Mouse (Mus musculus) thymus, postnatal 25 days (tissue): ENCODE results near the gene Adam33.
"Not testable (repeated sequence)": the region's sequence is repeated elsewhere in the genome, so short reads cannot be mapped to it uniquely, and the experiment has no call there.

Experiments used
- DNase-seq: peaks from one replicate; pipeline ENCODE4 v3.0.0; 2022

The Adam33 gene

GRCm38 (mm10) chr2:131063404-131063864 lies at the start of gene Adam33:
Gene Adam33 (minus strand): TSS chr2:131063814.
- DNase-seq: no peak

GRCm38 (mm10) chr2:131105989-131106388 lies 42.4 kb upstream of the Adam33 start:
- no peak for DNase-seq

- DNase-seq: not testable (repeated sequence)
Measured at GRCm38 (mm10) chr2:131105061-131105460, 41.4 kb upstream of the Adam33 start.

GRCm38 (mm10) chr2:131104021-131104420 lies 40.4 kb upstream of the Adam33 start:
- no peak for DNase-seq

GRCm38 (mm10) chr2:131101530-131101929 lies 37.9 kb upstream of the Adam33 start:
- DNase-seq: no peak

- no peak for DNase-seq
Measured at GRCm38 (mm10) chr2:131097087-131097486, 33.5 kb upstream of the Adam33 start.

- DNase-seq: peak; percentile 30
Measured at GRCm38 (mm10) chr2:131096101-131096795, 32.6 kb upstream of the Adam33 start.

GRCm38 (mm10) chr2:131094823-131095222 lies 31.2 kb upstream of the Adam33 start:
- DNase-seq: peak; percentile 75

- DNase-seq: no peak
Measured at GRCm38 (mm10) chr2:131093577-131093976, 30.0 kb upstream of the Adam33 start.

GRCm38 (mm10) chr2:131090852-131091251 lies 27.2 kb upstream of the Adam33 start:
- no peak for DNase-seq

GRCm38 (mm10) chr2:131089634-131090033 lies 26.0 kb upstream of the Adam33 start:
- DNase-seq: no peak

- DNase-seq: no peak
Measured at GRCm38 (mm10) chr2:131088581-131088980, 25.0 kb upstream of the Adam33 start.

- no peak for DNase-seq
Measured at GRCm38 (mm10) chr2:131086667-131087390, 23.2 kb upstream of the Adam33 start, which contains the start of gene Siglec1. Gene Siglec1 (minus strand): TSS chr2:131086765.

- DNase-seq: no peak
Measured at GRCm38 (mm10) chr2:131084206-131084605, 20.6 kb upstream of the Adam33 start.

- DNase-seq: no peak
Measured at GRCm38 (mm10) chr2:131080507-131080906, 16.9 kb upstream of the Adam33 start.

- no peak for DNase-seq
Measured at GRCm38 (mm10) chr2:131072536-131072935, 8.9 kb upstream of the Adam33 start.

- DNase-seq: no peak
Measured at GRCm38 (mm10) chr2:131067481-131067880, 3.9 kb upstream of the Adam33 start.

- DNase-seq: no peak
Measured at GRCm38 (mm10) chr2:131066342-131066741, 2.7 kb upstream of the Adam33 start.

- DNase-seq: no peak
Measured at GRCm38 (mm10) chr2:131061607-131062006, 2.0 kb downstream of the Adam33 start.

GRCm38 (mm10) chr2:131060784-131061183 lies 2.8 kb downstream of the Adam33 start:
- no peak for DNase-seq

- DNase-seq: no peak
Measured at GRCm38 (mm10) chr2:131059781-131060540, 3.7 kb downstream of the Adam33 start.

GRCm38 (mm10) chr2:131059377-131059776 lies 4.2 kb downstream of the Adam33 start:
- DNase-seq: no peak

- DNase-seq: no peak
Measured at GRCm38 (mm10) chr2:131058672-131059071, 4.9 kb downstream of the Adam33 start.
